Mouse (Mus musculus) forebrain, embryonic 11.5 days (tissue): ENCODE results near the gene Inpp5d. TPM values are rescaled to one million over a fixed set of nuclear protein-coding genes. Genes with fewer than 3 reads are reported as not detected.

Experiments
- ATAC-seq: fragments of 200-750 bp; cut with Nextera tagmentation; replicated peaks from 2 replicates; pipeline ENCODE4 v1.8.0; 2017; ENCODE audit warnings: moderate TSS enrichment; ENCODE audit not compliant: low FRiP score
- DNase-seq: peaks from one replicate; pipeline ENCODE4 v3.0.0-alpha.2; 2017; ENCODE audit warnings: low spot score
- H3K27ac ChIP-seq: fragments of 300-500 bp; sonication (generic); 2 replicates; pipeline ENCODE4 v1.5.1; 2014; ENCODE audit warnings: low read depth, low read length
- H3K27me3 ChIP-seq: fragments of 300-500 bp; sonication (generic); 2 replicates; pipeline ENCODE4 v1.6.1; 2014; ENCODE audit warnings: mild to moderate bottlenecking, low read length, mixed read lengths; ENCODE audit not compliant: control insufficient read depth, insufficient read depth
- H3K36me3 ChIP-seq: fragments of 300-500 bp; sonication (generic); 2 replicates; pipeline ENCODE4 v1.6.1; 2014; ENCODE audit warnings: mild to moderate bottlenecking, low read length, moderate library complexity, mixed read lengths; ENCODE audit not compliant: control insufficient read depth, insufficient read depth
- H3K4me1 ChIP-seq: fragments of 300-500 bp; sonication (generic); replicated peaks from 2 replicates; pipeline ENCODE4 v1.6.1; 2014; ENCODE audit warnings: low read length, mixed read lengths; ENCODE audit not compliant: control insufficient read depth, insufficient read depth
- H3K4me2 ChIP-seq: fragments of 300-500 bp; sonication (generic); 2 replicates; pipeline ENCODE4 v1.6.1; 2014; ENCODE audit warnings: low read depth, mild to moderate bottlenecking, low read length, moderate library complexity, mixed read lengths; ENCODE audit not compliant: severe bottlenecking
- H3K4me3 ChIP-seq: fragments of 300-500 bp; sonication (generic); 2 replicates; pipeline ENCODE4 v1.5.1; 2014; ENCODE audit warnings: low read depth, low read length
- H3K9ac ChIP-seq: fragments of 300-500 bp; sonication (generic); 2 replicates; pipeline ENCODE4 v1.6.1; 2014; ENCODE audit warnings: low read length
- H3K9me3 ChIP-seq: fragments of 300-500 bp; sonication (generic); 2 replicates; pipeline ENCODE4 v1.6.1; 2016; ENCODE audit warnings: low read length, mixed read lengths; ENCODE audit not compliant: control insufficient read depth
- WGBS: fragments of 180-500 bp; shearing (Covaris S2); extraction: QIAGEN DNeasy Blood & Tissue Kit; methylation state at CpG from one replicate; pipeline ENCODE4 v1.1.7; 2014; 5-methylcytosine and 5-hydroxymethylcytosine counted together
- polyA plus RNA-seq: library from polyadenylated mRNA; unstranded; fragments of >200 nt; fragmentation: Nextera tagmentation; extraction: Ambion mirVana; gene quantifications from 2 replicates; pipeline ENCODE4 v1.2.1, GENCODE M21; 2014

The Inpp5d gene
- polyA plus RNA-seq, 1 experiment from 2014 or later = 3.6 TPM

- H3K36me3 ChIP-seq = no peaks in the 10 kb centered on the region
- 81% methylated on average over 3 of the region's 3 CpGs for WGBS
These were observed 114.0 kb downstream of the Inpp5d start for GRCm38 (mm10) chr1:87734153-87734552.

GRCm38 (mm10) chr1:87740584-87741290, 120.6 kb downstream of the Inpp5d start:
- Histone ChIP-seq H3K4me2 (no peak overlapping the region), H3K4me1 (no peaks in the 10 kb centered on the region), H3K36me3 (no peaks in the 10 kb centered on the region), H3K9ac (no peak overlapping the region), H3K27ac (no peak overlapping the region), H3K9me3 (no peaks in the 10 kb centered on the region), H3K27me3 (no peaks in the 10 kb centered on the region), H3K4me3 (no peak overlapping the region)
- 80% methylated on average over 6 of the region's 6 CpGs for WGBS
- DNase-seq (no peak), ATAC-seq (no peak)

More at GRCm38 (mm10) chr1:87734153-87734552, 114.0 kb downstream of the Inpp5d start:
- Histone ChIP-seq H3K4me3 (no peak overlapping the region), H3K4me1 (no peaks in the 10 kb centered on the region), H3K9ac (no peak overlapping the region), H3K4me2 (no peak overlapping the region), H3K27ac (no peak overlapping the region), H3K27me3 (no peaks in the 10 kb centered on the region), H3K9me3 (no peaks in the 10 kb centered on the region)
- ATAC-seq (no peak), DNase-seq (no peak)

GRCm38 (mm10) chr1:87749360-87749973, 129.4 kb downstream of the Inpp5d start:
- Histone ChIP-seq H3K36me3 (no peaks in the 10 kb centered on the region), H3K4me2 (no peak overlapping the region), H3K9ac (no peak overlapping the region), H3K9me3 (no peaks in the 10 kb centered on the region), H3K4me3 (no peak overlapping the region), H3K4me1 (no peaks in the 10 kb centered on the region), H3K27me3 (no peaks in the 10 kb centered on the region), H3K27ac (no peak overlapping the region)
- ATAC-seq (no peak), DNase-seq (no peak)

- DNase-seq (peak; percentile 94), ATAC-seq (peak; percentile 99)
- H3K27ac ChIP-seq = peak within 1 kb of the TSS; percentile 62; the same call in 1 of the 2 replicates
These were observed 135.7 kb downstream of the Inpp5d start, which contains the start of gene Atg16l1 for GRCm38 (mm10) chr1:87755641-87756470. TSS of gene Atg16l1 (plus strand) at chr1:87755870.

GRCm38 (mm10) chr1:87763821-87764220, 143.7 kb downstream of the Inpp5d start:
- ATAC-seq (no peak), DNase-seq (no peak)
- 90% methylated on average over 3 of the region's 3 CpGs for WGBS
- H3K27ac ChIP-seq = no peak overlapping the region
- no peak overlapping the region for H3K4me3 ChIP-seq
- no peak overlapping the region for H3K9ac ChIP-seq
- no peak overlapping the region for H3K4me2 ChIP-seq
- H3K4me1 ChIP-seq = no peaks in the 10 kb centered on the region
- no peaks in the 10 kb centered on the region for H3K9me3 ChIP-seq
- H3K27me3 ChIP-seq = no peaks in the 10 kb centered on the region
- peaks cover 17% of the 10 kb centered on the region; the same call in 1 of the 2 replicates for H3K36me3 ChIP-seq

More at GRCm38 (mm10) chr1:87755641-87756470, 135.7 kb downstream of the Inpp5d start, which contains the start of gene Atg16l1:
- Histone ChIP-seq H3K4me1 (no peaks in the 10 kb centered on the region), H3K4me3 (peak within 1 kb of the TSS; percentile 96), H3K36me3 (no peaks in the 10 kb centered on the region; the same call in 1 of the 2 replicates), H3K27me3 (no peaks in the 10 kb centered on the region), H3K9ac (peak within 1 kb of the TSS; percentile 95), H3K9me3 (no peaks in the 10 kb centered on the region), H3K4me2 (peak within 1 kb of the TSS; percentile 59)
- under 1% methylated on average over 65 of the region's 79 CpGs for WGBS

DNA sequence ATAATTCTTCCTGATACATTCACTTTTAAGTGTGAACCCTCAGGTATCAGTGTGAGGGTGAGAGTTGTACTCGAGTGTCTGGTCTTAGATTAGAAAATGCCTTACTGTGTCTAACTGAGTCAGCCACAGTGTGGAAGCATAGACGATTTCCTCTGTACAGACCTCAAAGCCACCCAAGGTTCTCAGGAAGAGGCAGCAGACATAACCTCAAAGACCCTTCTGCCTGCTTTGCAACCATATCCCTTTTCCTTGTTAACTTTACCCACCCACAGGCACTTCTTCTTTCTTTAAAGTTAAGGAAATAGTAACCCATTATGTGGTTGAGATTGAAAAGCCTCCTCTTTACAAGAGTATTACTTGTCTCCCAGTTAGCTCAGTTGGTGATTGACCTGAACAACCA, 145.6 kb downstream of the Inpp5d start:
- H3K36me3 ChIP-seq = peaks cover 17% of the 10 kb centered on the region; the same call in 1 of the 2 replicates
- H3K9me3 ChIP-seq = no peaks in the 10 kb centered on the region
- no peaks in the 10 kb centered on the region for H3K27me3 ChIP-seq
- ATAC-seq (no peak), DNase-seq (no peak)
- H3K4me3 ChIP-seq = no peak overlapping the region
- 89% methylated on average over 2 of the region's 2 CpGs for WGBS
- H3K9ac ChIP-seq = no peak overlapping the region
- H3K27ac ChIP-seq = no peak overlapping the region
- no peaks in the 10 kb centered on the region for H3K4me1 ChIP-seq
- no peak overlapping the region for H3K4me2 ChIP-seq

DNA sequence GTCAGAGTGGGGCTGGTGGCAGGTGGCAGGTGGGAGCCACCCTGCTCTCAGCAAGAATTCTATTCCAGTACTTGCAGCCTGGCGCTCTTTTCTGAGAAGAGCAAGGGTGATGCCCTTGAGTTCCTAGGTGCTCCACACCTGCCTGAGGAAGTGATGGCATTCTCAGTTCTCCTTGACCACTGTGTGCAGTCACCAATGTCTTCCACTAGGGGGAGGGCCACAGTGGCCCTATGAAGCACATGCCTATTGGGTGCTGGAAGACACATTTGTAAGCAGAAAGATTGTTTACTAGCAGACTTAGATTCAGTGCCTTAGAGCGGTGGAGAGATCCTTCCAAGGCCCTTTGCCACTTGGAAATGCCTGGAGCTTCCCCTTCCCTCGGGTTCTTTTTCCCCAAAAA, 146.1 kb downstream of the Inpp5d start:
- WGBS = 94% methylated on average over 3 of the region's 3 CpGs
- Histone ChIP-seq H3K27me3 (no peaks in the 10 kb centered on the region), H3K9me3 (no peaks in the 10 kb centered on the region), H3K9ac (no peak overlapping the region), H3K4me3 (no peak overlapping the region), H3K4me1 (no peaks in the 10 kb centered on the region), H3K27ac (no peak overlapping the region), H3K36me3 (peaks cover 17% of the 10 kb centered on the region; the same call in 1 of the 2 replicates), H3K4me2 (no peak overlapping the region)
- ATAC-seq (no peak), DNase-seq (no peak)

DNA sequence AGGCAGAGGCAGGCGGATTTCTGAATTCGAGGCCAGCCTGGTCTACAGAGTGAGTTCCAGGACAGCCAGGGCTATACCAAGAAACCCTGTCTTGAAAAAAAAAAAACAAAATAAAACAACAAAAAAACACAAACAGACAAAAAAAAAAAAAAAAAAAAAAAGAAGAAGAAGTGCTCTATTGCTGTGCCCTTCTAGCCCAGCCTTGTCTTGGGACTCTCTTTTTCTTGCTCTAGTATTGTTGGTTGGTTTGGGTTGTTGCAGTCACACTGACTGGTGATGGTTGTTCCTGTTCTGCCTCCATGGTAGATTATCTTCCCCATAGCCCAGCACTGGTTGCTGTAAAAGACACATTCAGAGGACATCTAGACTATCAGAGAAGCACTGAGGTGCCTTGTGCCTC, 149.2 kb downstream of the Inpp5d start:
- Histone ChIP-seq H3K4me3 (no peak overlapping the region), H3K4me2 (no peak overlapping the region), H3K4me1 (no peaks in the 10 kb centered on the region), H3K27ac (no peak overlapping the region), H3K36me3 (peaks cover 26% of the 10 kb centered on the region), H3K27me3 (no peaks in the 10 kb centered on the region), H3K9me3 (no peaks in the 10 kb centered on the region), H3K9ac (no peak overlapping the region)
- WGBS = 95% methylated on average over 2 of the region's 2 CpGs
- no peak for ATAC-seq
- no peak for DNase-seq
